Mouse (Mus musculus): Measurements from ENCODE around the gene Srcin1.

- TF ChIP-seq CTCF (IDR thresholded peaks at IDR 0.05; ENCODE audit: control insufficient read depth, insufficient read depth, insufficient replicate concordance, low read depth, low read length) (no peak), POLR2A (IDR thresholded peaks at IDR 0.05; ENCODE audit: control insufficient read depth, low read depth, low read length) (no peak)
These were observed 15.6 kb downstream of the Srcin1 start for GRCm38 (mm10) chr11:97560210-97560963.

All from testis, adult 2 months (tissue).